Mouse (Mus musculus) cerebellum, adult 2 months (tissue): ENCODE measurements at regions not wholly inside any gene's neighbourhood (a gene's known extent, or its start where the extent isn't known, plus 50 kb on each side); places are given as distances from the start of the nearest gene placed in this dataset.

Experiments
- CTCF ChIP-seq: fragments of 200-500 bp; IDR thresholded peaks from 2 replicates; pipeline ENCODE4 v1.5.1; 2011; ENCODE audit warnings: low read depth, mild to moderate bottlenecking, control low read depth, low read length, moderate library complexity, borderline replicate concordance; ENCODE audit not compliant: insufficient read depth
- POLR2A ChIP-seq: fragments of 200-500 bp; IDR thresholded peaks from 2 replicates; pipeline ENCODE4 v1.6.1; 2011; ENCODE audit warnings: low read length, control low read depth, borderline replicate concordance; ENCODE audit not compliant: insufficient read depth

GRCm38 (mm10) chr2:172739041-172739491 is 189.7 kb downstream of the Tfap2c start:
- TF ChIP-seq CTCF: no peak
- no peak for TF ChIP-seq POLR2A
